Mouse (Mus musculus) adrenal gland (tissue): ENCODE measurements around the gene Nploc4.

Experiments used
- intact Hi-C: fragments of 180-260 bp; cut with DNase I; formaldehyde crosslinking; loops from one replicate; pipeline ENCODE4 v1.15.1; 2025

Nploc4 gene

DNA sequence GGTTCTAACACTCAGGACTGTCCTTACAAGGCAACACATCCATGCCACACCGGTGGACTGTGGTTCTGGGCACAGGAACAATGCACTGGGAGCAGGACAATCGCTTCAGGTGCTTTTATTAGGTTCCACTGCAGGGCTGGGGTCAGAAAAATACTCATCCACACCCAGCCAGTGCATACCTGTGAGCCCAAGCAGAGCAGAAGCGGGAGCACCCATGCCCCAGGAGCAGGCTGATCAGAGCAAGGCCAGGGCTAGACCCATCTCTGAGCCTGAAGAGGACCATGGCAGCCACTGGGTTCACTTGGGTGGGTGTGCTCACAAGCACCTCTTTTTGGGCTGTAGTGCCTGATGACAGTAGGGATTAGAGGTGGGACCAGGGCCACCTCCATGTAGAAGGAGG, 57.2 kb downstream of the Nploc4 start:
- intact Hi-C loops = loop anchor here (5.0 kb wide), 1 partner anchor 47 kb away; no protein-coding TSS in a partner anchor

DNA sequence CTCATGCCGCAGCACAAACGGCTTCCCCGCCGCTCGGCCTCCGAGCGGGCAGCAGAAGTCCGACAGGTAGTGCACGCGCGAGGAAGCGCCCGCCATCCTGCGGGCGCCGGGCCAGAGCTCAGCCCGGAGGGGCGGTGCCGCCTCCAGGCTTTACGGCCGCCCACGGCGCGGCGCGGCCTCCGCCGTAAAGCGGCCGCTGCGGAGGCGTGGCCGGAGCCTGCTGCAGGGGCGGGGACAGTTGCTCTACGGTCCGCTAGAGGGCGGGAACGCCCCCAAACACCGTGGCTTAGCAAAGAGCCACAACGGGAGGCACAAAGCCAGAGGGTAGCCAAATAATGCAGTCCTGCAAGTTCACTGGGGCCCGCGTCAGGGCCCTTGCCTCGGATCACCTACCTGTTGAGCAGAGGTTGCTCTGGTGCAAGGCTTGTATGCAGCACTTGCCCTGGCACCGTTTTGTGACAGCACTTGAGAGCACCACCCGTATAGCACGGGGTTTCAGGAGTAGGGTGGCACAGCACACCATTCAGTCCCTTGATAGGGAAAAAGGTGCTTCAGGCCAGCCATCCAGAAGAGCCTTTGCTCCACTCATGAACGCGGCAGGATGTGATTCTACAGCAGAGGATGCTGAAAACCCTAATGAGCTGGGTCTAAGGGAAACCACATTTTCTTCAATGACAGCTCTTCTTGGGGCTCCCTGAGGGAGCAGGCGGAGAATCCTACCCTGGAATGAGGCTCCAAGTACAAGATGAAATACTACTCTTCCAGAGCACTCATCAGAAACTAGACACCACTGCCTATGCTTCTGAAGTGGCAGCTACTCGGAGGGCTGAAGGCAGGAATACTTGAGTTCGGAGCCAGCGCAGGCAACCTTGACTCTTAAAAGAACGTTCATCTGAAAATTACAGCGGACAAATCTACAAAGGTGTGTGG, 58.6 kb downstream of the Nploc4 start, which contains the start of gene Faap100:
TSS of gene Faap100 (minus strand) at position 154 of the 930 bp plus-strand sequence.
- intact Hi-C loops = no loop called here

DNA sequence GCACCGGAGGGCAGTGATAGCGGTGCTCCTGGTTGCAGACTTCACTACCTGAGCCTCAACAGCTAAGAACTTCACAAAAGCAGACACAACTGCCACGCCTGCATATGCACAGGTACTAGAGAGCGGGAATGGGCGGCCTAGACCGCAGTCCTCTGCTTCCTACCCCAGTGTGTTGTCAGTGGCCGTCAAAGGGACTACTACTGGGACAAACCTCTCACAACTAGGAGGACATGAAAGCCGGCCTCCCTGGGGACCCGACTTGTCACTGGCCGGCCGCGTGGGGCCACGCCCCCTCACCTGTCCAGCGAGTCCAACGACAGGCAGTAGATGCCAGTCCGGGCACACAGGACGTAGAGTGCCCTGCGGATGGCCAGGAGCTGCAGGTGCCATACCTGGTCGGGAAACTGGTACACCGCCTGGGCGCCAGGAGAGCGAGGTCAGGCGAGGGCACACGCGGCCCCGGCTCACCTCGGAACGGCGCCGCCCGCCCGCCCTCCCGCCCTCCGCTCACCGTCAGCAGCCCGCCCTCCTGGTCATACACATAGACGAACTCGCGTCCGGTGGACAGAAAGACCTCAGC, 59.4 kb downstream of the Nploc4 start:
- intact Hi-C loops = no loop called here

DNA sequence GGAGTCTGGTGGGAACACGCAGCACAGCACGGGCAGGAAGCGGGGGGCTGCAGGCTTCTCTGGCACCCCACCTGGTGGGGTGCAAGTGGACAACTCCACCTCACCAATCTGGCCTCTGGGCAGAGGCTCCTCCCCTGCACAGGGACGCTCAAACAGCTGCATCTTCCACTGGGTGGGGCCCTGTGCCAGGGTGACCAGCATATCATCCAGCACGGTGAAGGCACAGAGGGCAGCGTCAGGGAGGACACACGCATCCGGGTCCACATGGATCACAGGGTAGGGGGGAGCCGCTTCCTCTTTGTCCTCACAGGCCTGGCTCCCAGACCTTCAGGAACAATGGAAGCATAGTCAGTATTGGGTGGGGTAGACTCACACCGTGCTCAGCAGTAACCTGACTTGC, 60.2 kb downstream of the Nploc4 start:
- intact Hi-C loops = no loop called here

DNA sequence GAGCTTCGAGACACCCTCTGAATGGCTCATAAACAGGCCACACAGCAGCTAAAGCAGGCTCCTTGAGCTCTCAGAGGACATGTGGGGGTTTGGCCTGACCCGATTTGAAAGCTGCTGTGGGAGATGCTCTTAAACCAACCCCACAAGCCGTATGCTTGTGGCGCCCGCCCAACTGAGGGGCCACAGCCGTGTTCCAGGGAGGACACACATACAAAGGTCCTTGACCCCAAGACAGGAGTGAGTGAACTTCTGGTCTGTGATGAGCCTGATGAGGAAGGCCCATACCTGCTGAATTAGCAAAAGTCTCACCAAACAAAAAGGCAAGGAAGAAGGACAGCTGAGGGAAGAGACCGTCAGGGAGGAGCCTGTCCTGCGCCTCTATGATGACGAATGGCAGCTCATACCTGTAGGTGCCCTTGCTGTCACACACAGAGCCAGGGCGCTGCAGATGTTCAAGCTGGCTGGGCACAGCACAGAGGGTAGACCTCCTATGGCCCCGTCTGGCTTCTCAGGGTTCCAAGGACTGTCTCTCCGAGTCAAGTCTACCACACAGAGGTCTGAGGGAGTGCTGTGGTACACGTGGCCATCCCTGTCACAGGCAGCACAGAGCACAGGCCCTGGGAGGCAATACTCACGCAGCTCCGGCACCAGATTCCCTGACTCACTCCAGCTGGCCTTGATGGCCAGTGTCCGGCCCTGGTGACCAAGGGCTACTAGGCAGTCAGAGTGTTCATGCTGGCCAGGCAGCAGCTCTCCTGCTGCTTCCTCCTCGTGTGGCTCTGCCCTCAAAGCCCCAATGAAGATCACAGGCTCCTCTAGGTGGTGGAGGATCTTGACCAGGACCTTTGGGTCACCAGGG, 61.0 kb downstream of the Nploc4 start:
- intact Hi-C loops = no loop called here

DNA sequence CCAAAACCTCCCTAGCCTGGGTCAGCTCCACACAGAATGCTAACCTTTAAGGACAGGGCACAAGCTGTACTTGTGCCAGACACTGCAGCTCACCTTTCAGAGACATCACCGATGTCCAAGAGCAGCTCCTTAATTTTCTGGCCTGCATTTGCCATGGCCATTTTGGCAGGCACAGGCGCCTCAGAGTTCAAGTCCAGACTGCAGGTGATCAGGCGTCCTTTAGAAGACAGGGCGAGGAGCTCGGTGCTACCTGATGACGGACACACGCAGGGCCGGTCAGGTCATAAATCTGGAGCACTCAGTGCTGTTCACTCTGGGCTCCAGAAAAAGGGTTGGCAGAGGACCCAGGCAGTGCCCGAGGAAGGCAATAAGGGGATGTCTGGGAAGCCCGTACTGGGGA, 62.2 kb downstream of the Nploc4 start:
- intact Hi-C loops = loop anchor here (1.0 kb wide), 1 partner anchor 19 kb away; no protein-coding TSS in a partner anchor

DNA sequence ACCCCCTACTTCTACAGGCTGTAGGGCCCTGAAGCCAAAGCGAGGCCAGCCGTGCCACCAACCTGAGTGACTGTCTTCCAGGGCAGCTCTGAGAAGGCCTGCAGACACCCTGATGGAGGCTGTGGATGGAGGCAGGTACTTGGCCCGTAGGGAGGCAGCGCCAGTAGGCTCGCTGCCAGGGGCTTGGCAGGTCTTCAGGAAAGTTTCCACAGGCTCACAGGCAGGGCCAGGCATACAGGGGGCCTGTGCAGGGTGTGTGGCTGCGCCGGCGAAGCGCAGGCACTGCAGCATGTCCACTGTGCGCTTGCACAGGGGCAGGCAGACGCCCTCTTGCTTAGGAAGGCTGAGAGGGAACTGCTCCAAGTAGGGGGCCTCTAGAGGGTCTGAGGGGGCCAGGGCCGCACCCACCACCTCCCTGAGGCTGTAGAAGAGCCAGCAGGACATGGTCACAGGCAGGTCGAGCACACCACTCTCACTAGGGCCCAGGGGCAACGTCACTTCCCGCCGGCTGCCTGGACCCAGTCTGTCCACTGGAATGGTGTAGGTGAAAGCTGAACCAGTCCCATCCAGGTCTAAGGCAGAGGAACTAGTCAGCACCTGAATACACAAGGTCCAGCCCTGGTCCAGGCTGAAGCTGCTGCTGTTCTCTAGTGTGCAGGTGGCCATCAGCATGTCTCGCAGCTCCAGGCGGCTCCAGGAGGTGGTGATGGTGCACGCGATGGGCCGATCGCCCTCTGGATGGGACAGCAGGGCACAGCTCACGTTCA, 63.5 kb downstream of the Nploc4 start:
- intact Hi-C loops = no loop called here

DNA sequence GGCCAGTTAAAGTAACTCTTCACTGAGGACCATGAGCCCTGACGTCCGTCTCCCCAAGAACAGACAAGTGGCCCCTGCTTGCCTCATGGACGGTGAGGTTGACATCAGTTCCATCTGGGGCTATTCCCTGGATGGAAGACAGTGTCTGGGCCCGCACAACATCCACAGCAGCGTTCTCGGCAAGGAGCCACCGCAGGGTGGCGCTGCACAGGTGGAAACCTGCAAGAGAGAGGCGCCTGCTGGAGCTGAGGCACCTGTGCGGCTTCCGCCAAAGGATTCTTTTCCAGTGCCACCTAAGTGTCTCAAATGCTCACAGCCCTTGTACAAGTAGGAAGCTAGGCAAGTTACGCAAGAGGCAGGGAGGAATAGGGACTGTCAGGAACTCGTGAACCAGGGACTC, 64.5 kb downstream of the Nploc4 start:
- intact Hi-C loops = no loop called here

DNA sequence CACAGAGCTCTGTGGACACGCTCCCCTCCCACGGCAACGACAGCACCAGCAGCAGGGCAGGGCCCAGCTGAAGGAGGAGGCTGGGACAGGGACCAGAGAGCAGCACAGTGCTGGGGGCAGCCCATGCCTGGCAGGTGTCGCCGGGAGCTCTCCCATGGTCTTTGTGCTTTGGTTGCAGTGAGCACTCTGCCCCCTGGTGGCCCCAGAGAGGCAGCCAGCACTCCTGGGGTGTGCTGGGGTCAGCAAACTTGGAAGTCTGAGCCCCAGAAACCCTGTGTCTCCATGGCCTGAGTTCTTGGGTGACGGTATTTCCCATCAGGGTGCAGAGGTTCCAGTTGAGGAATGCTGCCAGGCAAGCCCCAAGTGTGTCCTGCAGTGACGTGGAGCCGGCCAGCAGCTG, 67.9 kb downstream of the Nploc4 start:
- intact Hi-C loops = no loop called here

DNA sequence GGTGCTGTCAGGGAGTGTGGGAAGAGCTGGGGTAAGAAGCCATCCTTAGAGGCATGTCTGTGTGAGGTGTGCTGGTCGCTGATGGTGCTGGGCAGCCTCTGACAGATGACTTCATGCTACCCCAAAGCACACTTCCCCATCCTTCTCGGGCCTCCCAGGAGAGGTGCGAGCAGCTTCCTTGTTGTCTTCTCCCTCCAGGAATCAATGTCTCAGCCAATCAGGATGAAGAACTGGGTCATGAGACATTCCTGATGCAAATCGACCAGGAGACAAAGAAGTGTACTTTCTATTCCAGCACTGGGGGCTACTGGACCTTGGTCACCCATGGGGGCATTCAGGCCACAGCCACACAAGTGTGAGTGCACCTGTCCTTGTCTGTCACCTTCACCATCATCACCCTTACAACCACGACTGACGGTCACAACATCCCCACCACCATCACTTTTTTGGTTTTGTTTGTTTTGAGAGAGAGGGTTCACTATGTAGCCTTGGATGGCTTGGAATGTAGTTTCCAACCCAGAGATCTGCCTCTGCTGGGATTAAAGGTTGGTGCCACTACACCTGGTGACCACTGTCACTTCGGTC, 71.0 kb downstream of the Nploc4 start:
- intact Hi-C loops = no loop called here

DNA sequence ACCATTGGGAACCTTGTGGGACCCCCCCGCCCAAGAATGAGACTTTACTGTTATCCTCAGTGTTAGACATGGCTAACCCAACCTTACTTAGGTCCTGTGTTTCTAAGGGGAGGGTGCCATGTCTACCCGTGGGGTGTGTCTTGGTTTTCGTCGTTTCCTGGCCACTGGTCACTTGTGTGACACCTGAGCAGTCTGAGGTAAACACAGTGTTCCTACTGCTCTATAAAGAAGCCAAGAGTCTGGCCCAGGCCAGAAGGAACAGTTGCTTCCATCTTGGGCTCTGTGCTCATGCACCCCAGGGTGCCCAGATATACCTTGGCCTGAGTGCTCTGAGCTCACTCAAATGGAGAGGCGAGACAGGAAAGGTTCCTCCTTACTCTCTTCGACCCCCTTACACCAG, 74.6 kb downstream of the Nploc4 start:
- intact Hi-C loops = no loop called here

DNA sequence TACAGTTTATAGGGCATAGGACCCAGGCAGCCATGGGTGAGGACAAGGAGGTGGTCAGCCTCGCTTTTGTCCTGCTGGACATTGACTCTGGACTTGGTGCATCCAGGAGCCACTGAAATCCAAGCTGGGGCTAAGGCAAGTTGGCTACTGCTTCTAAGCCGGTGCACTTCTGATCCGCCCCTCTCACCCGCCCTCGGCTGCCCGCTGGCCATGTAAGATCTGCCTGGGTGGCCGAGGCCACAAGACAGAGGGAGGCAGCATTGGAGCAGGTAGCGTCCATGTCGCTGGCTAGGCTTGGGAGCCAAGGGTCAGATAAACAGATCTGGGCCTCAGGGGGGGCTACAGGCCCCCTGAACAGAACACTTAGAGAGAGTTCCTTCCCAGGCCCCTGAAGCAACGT, 76.2 kb downstream of the Nploc4 start, which contains the start of gene Fscn2:
TSS of gene Fscn2 (plus strand) at position 240 of the 400 bp plus-strand sequence.
- intact Hi-C loops = no loop called here

DNA sequence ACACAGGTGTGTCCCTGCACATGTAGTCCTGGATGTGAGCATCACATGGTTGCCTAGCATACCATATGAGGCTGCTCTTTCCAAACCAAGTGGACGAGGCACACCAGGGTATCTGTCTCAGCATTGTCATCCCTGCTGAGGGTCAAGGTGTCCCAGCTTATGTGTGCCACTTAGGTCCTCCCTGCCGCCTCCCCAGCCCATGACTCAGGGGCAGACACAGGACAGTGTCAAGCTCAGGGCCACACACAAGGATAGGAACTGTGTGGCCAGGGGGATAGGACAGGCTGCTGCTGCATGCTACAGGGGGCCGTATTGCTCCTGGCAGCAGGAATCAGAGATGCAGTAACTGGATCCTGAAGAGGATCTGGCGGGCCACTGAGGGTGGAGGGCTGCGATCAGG, 76.8 kb downstream of the Nploc4 start:
- intact Hi-C loops = no loop called here

DNA sequence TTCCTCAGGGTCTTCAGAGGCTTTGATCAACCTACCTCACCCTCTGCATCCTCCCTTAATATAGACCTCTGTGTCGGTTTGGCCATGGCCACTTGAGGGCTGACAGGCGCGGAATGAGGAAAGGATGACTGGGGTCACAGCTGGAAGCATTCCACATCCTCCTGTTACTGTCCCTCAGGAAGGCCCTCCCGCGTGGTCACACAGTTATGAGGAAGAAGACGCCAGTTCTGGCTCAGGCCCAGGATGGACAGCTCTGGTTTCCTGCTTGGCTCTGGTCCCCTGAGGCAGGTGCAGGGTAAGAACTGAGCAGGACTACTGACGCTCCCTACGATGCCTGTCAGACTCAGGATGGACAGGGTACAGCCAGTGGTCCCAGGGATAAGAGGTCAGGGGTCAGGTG, 77.4 kb downstream of the Nploc4 start:
- intact Hi-C loops = no loop called here

DNA sequence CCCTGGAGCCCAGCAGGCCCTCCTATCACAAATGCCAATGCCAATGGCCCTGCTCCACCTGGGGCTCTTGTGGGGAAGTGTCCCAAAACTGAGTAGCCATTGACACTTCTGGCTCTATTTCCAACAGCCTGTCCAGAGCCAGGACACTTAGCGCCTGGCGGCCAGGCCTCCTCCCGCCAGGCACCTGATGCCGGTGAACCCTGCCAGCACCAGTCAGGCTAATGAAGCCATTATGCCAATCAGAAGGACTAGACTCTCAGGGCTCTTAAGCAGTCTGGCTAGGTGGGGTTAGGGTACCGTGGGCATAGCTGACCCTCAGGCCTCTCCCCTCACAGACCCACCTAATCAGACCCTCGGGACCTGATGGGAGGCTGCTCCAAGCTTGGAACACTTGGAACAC, 78.1 kb downstream of the Nploc4 start:
- intact Hi-C loops = no loop called here

DNA sequence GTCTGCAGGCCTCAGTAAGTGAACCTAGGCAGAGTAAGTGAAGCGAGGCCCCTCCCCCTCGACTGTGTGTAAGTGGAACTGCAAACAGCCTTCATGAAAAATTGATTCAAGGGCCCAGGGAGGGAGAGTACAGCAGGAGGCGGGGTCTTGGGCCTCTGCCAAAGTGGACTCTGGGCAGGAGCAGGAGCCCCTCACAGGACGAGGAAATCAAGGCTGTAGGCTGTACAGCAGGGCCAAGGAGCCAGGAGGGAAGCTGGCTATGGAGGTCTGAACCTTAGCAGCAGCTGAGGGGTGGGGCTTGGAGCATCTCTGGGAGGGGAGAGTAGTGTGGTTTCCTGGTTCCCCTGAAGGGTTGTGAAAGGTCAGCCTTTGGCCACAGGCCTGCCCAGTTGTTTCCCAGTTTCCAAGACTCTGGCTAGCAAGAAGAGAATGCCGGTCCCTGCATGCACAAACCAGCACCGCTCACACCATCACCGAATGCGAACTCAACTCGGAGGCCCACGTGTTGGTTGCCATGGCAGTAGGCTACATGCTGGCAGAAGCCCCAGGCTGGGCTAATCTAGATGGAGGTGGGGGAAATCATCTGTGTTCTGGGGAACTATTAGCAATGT, 79.6 kb downstream of the Nploc4 start:
- intact Hi-C loops = no loop called here

DNA sequence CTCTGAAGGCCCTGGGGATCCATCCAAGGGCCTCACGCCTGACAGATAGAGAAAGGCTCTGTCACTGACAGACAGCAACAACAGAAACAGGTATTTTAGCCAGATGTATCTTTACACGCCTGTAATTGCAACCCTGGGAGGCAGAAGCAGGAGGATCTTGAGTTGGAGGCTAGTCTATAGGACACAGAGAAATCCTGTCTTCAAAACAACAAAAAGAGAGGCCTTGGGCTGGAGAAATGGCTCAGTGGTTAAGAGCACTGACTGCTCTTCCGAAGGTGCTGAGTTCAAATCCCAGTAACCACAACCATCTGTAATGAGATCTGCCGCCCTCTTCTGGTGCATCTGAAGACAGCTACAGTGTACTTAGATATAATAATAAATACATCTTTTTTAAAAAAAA, 80.6 kb downstream of the Nploc4 start:
- intact Hi-C loops = loop anchor here (1.0 kb wide), 1 partner anchor 18 kb away; no protein-coding TSS in a partner anchor

DNA sequence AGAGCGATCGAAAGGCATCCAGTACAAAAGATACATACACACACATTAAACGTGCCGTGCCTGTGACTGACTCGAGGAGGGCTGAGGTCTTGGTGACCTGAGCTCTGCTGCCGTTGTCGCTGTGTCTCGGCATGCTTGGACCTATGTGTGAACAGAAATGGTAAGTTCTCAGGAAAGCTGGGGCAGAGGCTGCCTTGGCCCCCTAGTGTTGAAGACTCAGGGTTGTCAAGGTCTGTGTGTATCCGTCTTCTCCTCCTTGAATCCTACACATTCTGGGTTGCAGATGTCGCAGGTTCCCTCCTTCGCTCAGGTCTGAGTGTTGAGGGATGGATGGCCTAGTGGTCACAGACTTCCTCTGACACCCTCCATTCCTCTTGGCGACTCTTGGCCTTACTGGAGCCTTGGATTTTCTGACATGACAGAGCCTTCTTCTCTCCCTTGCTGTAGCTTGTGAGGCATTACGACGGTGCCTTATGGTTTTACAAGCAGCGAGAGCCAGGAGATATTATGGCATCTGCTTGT, 81.1 kb downstream of the Nploc4 start:
- intact Hi-C loops = loop anchor here (1.0 kb wide), 1 partner anchor 19 kb away; no protein-coding TSS in a partner anchor

DNA sequence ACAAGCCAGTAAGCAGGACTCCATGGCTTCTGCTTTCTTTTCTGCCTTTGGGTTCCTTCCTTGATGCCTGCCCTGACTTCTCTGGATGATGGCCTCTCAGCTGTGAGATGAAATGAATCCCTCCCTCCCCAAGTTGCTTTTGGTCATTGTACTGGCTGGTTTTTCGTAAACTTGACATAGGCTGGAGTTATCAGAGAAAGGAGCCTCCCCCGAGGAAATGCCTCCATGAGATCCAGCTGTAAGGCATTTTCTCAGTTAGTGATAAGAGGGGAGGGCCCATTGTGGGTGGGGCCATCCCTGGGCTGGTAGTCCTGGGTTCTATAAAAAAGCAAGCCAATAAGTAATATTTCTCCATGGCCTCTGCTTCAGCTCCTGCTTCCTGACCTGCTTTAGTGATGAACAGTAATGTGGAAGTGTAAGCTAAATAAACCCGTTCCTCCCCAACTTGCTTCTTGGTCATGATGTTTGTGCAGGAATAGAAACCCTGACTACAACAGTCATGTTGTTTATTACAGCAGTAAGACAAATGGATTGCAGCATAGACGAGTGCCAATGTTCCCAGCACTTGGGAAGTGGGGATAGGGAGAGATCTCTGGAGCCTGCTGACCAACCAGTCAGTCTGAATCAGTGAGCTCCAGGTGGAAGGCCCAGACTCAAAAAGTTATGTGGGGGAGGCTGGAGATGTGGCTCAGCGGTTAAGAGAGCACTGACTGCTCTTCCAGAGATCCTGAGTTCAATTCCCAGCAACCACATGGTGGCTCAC, 82.0 kb downstream of the Nploc4 start:
- intact Hi-C loops = loop anchor here (1.0 kb wide), 1 partner anchor 20 kb away; no protein-coding TSS in a partner anchor
